In genomic region chr11:46056770-46057411, GRCm38 (mm10) we compare ENCODE assay signal across 8 mouse cellular contexts. TPM values are rescaled to one million over a fixed set of nuclear protein-coding genes. Genes with fewer than 3 reads are reported as not detected.
DNase-seq lines count a peak whose midpoint lies in the region; ATAC-seq and TF ChIP-seq lines count a peak whose summit lies in the region.

No protein-coding gene starts in this region.

- TF ChIP-seq CTCF in lung, embryonic 14.5 days (IDR thresholded peaks at IDR 0.05; ENCODE audit: low read depth) = no peak
- no peak for TF ChIP-seq CTCF in brain, embryonic 14.5 days (IDR thresholded peaks at IDR 0.05; ENCODE audit: borderline replicate concordance, extremely low read depth, insufficient read depth, insufficient read length)
- TF ChIP-seq CTCF in kidney, postnatal 0 days (IDR thresholded peaks at IDR 0.05; ENCODE audit: low read depth) = no peak
- no peak for TF ChIP-seq CTCF in midbrain, postnatal 0 days (IDR thresholded peaks at IDR 0.05)

- DNase-seq in lung, embryonic 14.5 days = peak; percentile 68
- no peak for DNase-seq in lung, adult 18-20 months
- peak; percentile 54 for DNase-seq in brain, embryonic 14.5 days (ENCODE audit: low read depth)
- DNase-seq in heart, adult 18-20 months = peak; percentile 60 to 78
- DNase-seq in kidney, postnatal 0 days (ENCODE audit: low spot score) = peak; percentile 61
- peak; percentile 32 for DNase-seq in midbrain, postnatal 0 days (ENCODE audit: low spot score)
- DNase-seq in ovary, postnatal 36 days (ENCODE audit: low spot score) = no peak
- DNase-seq in adrenal gland, adult 2 months = no peak

- peak overlapping the region; percentile 63 for H3K4me2 ChIP-seq in lung, embryonic 14.5 days
- peak overlapping the region; percentile 64 for H3K4me2 ChIP-seq in kidney, postnatal 0 days (ENCODE audit: low read length)
- peak overlapping the region; percentile 57 for H3K4me2 ChIP-seq in midbrain, postnatal 0 days (ENCODE audit: low read depth, low read length, poor library complexity, severe bottlenecking)

- peak overlapping the region; percentile 94 for H3K27ac ChIP-seq in lung, embryonic 14.5 days (ENCODE audit: low read depth)
- peak overlapping the region; percentile 85 for H3K27ac ChIP-seq in kidney, postnatal 0 days
- H3K27ac ChIP-seq in midbrain, postnatal 0 days (ENCODE audit: low read depth, low read length) = peak overlapping the region; percentile 86

- TF ChIP-seq POLR2A in brain, embryonic 14.5 days (IDR thresholded peaks at IDR 0.05; ENCODE audit: borderline replicate concordance, extremely low read depth, insufficient read depth, insufficient read length, poor library complexity, severe bottlenecking) = no peak

- under 1% methylated on average over 25 of the region's 25 CpGs for WGBS in lung, embryonic 14.5 days
- WGBS in kidney, postnatal 0 days = under 1% methylated on average over 25 of the region's 25 CpGs
- WGBS in midbrain, postnatal 0 days = 4% methylated on average over 25 of the region's 25 CpGs

- H3K9me3 ChIP-seq in lung, embryonic 14.5 days (ENCODE audit: low read depth, low read length) = no peaks in the 10 kb centered on the region
- no peaks in the 10 kb centered on the region for H3K9me3 ChIP-seq in kidney, postnatal 0 days (replicated peaks; ENCODE audit: low read length)
- H3K9me3 ChIP-seq in midbrain, postnatal 0 days (ENCODE audit: low read length) = no peaks in the 10 kb centered on the region

- peak; percentile 30; the same call in 1 of the 2 replicates for ATAC-seq in lung, embryonic 14.5 days (ENCODE audit: insufficient read depth)
- ATAC-seq in kidney, postnatal 0 days (replicated peaks; ENCODE audit: low FRiP score, low read depth) = no peak
- ATAC-seq in midbrain, postnatal 0 days (ENCODE audit: low FRiP score) = peak; percentile 11; the same call in 1 of the 2 replicates

- H3K4me1 ChIP-seq in lung, embryonic 14.5 days (ENCODE audit: insufficient read depth) = peaks cover 14% of the 10 kb centered on the region
- H3K4me1 ChIP-seq in kidney, postnatal 0 days (replicated peaks; ENCODE audit: insufficient read depth, low read length) = 0 out of 2 replicates have a peak, but pooled peaks cover 8% of the 10 kb centered on the region
- H3K4me1 ChIP-seq in midbrain, postnatal 0 days (ENCODE audit: insufficient read depth, low read length) = no peaks in the 10 kb centered on the region

- peak overlapping the region; percentile 68 for H3K4me3 ChIP-seq in lung, embryonic 14.5 days (ENCODE audit: low read depth, low read length)
- peak overlapping the region; percentile 55 for H3K4me3 ChIP-seq in kidney, postnatal 0 days (replicated peaks; ENCODE audit: low read depth, low read length)
- peak overlapping the region; percentile 63 for H3K4me3 ChIP-seq in midbrain, postnatal 0 days (ENCODE audit: low read depth, low read length)

- H3K9ac ChIP-seq in lung, embryonic 14.5 days = peak overlapping the region; percentile 82
- H3K9ac ChIP-seq in kidney, postnatal 0 days (ENCODE audit: low read depth, low read length) = peak overlapping the region; percentile 78
- H3K9ac ChIP-seq in midbrain, postnatal 0 days (replicated peaks; ENCODE audit: low read length, poor library complexity, severe bottlenecking) = peak overlapping the region; percentile 86

- H3K27me3 ChIP-seq in lung, embryonic 14.5 days (ENCODE audit: insufficient read depth, low read length) = no peaks in the 10 kb centered on the region
- H3K27me3 ChIP-seq in kidney, postnatal 0 days (ENCODE audit: insufficient read depth, low read length) = no peaks in the 10 kb centered on the region
- no peaks in the 10 kb centered on the region; the same call in 1 of the 2 replicates for H3K27me3 ChIP-seq in midbrain, postnatal 0 days (ENCODE audit: insufficient read depth, low read length)

- peaks cover 13% of the 10 kb centered on the region for H3K36me3 ChIP-seq in lung, embryonic 14.5 days (ENCODE audit: insufficient read depth)
- H3K36me3 ChIP-seq in kidney, postnatal 0 days (ENCODE audit: insufficient read depth, low read length) = no peaks in the 10 kb centered on the region
- 0 out of 2 replicates have a peak, but pooled peaks cover 2% of the 10 kb centered on the region for H3K36me3 ChIP-seq in midbrain, postnatal 0 days (ENCODE audit: insufficient read depth, low read length)

RNA-seq across cellular contexts. Expression of gene Adam19, which starts 1.1 kb away (rescaled TPM):
- polyA plus RNA-seq in lung, embryonic 14.5 days (2014; fragmentation: Nextera tagmentation; extraction: Ambion mirVana) = 25.4 and 27.0 TPM in 2 replicates
- 15.5 and 22.8 TPM in 2 replicates for polyA plus RNA-seq in brain, embryonic 14.5 days (2012; rRNA removed)
- 10 to 100 TPM; 48.1 to 54.5 TPM for total RNA-seq in heart, adult 18-20 months (2021)
- polyA plus RNA-seq in kidney, postnatal 0 days (2015; fragmentation: Nextera tagmentation; extraction: Ambion mirVana) = 6.5 and 8.1 TPM in 2 replicates
- 16.8 and 16.9 TPM in 2 replicates for total RNA-seq in midbrain, postnatal 0 days (2014; rRNA removed)
- 3.9 and 6.1 TPM in 2 replicates for polyA plus RNA-seq in midbrain, postnatal 0 days (2015; fragmentation: Nextera tagmentation; extraction: Ambion mirVana)
- total RNA-seq in adrenal gland, adult 2 months (2021) = 1 to 10 TPM; 2.6 to 6.7 TPM
- polyA plus RNA-seq in adrenal gland, adult 2 months (2012; rRNA removed) = 2.9 and 3.8 TPM in 2 replicates

RNA-seq across cellular contexts. Expression of gene Gm12166, which starts 4.8 kb away (rescaled TPM):
- polyA plus RNA-seq in lung, embryonic 14.5 days (2014; fragmentation: Nextera tagmentation; extraction: Ambion mirVana) = 4.9 and 6.1 TPM in 2 replicates
- 4.6 and 6.3 TPM in 2 replicates for polyA plus RNA-seq in brain, embryonic 14.5 days (2012; rRNA removed)
- 1 to 10 TPM; 1.0 to 2.9 TPM for total RNA-seq in heart, adult 18-20 months (2021)
- polyA plus RNA-seq in kidney, postnatal 0 days (2015; fragmentation: Nextera tagmentation; extraction: Ambion mirVana) = 6.0 and 6.2 TPM in 2 replicates
- total RNA-seq in midbrain, postnatal 0 days (2014; rRNA removed) = 8.7 and 12.1 TPM in 2 replicates
- polyA plus RNA-seq in midbrain, postnatal 0 days (2015; fragmentation: Nextera tagmentation; extraction: Ambion mirVana) = 8.3 and 8.9 TPM in 2 replicates
- total RNA-seq in adrenal gland, adult 2 months (2021) = 1 to 10 TPM in 1 of 2 experiments, under 1 TPM in 1; 0.92 to 3.5 TPM
- 7.5 and 14.5 TPM in 2 replicates for polyA plus RNA-seq in adrenal gland, adult 2 months (2012; rRNA removed)

Comparison
In these comparisons a context has a peak if more than half of its experiments do, and no peak if none do; other contexts are left out.
1. DNase-seq: peak in lung, embryonic 14.5 days (single experiment), brain, embryonic 14.5 days (single experiment), heart, adult 18-20 months (2 of 2), kidney, postnatal 0 days (single experiment) and midbrain, postnatal 0 days (single experiment); none in lung, adult 18-20 months (0 of 2), ovary, postnatal 36 days (single experiment) and adrenal gland, adult 2 months (single experiment).
2. Peak in every context shown above with its lines, with median percentiles within 50 percentile points of each other: H3K27ac ChIP-seq, H3K4me2 ChIP-seq, H3K4me3 ChIP-seq and H3K9ac ChIP-seq.